Mouse (Mus musculus): ENCODE measurements around the gene Brms1. TPM values are rescaled to one million over a fixed set of nuclear protein-coding genes. Genes with fewer than 3 reads are reported as not detected.
"Not testable (repeated sequence)": the region's sequence is repeated elsewhere in the genome, so short reads cannot be mapped to it uniquely, and the experiment has no call there.

Gene Brms1
- total RNA-seq, 2 experiments from 2014 or later: 16.7 to 18.2 TPM

GRCm38 (mm10) chr19:5067040-5067799, 26.1 kb downstream of the Brms1 start:
- peak; percentile 31 for DNase-seq

GRCm38 (mm10) chr19:5067867-5068569, 26.9 kb downstream of the Brms1 start, which contains the start of gene Cd248:
TSS of gene Cd248 (plus strand) at chr19:5068078.
- DNase-seq: peak; percentile 86

GRCm38 (mm10) chr19:5068570-5069234, 27.5 kb downstream of the Brms1 start:
- DNase-seq: no peak

- no peak for DNase-seq
These were observed 28.3 kb downstream of the Brms1 start for GRCm38 (mm10) chr19:5069486-5069885.

- DNase-seq: no peak
These were observed 28.8 kb downstream of the Brms1 start for GRCm38 (mm10) chr19:5069978-5070377.

GRCm38 (mm10) chr19:5071077-5071476, 29.9 kb downstream of the Brms1 start:
- no peak for DNase-seq

- DNase-seq: peak; percentile 76
These were observed 30.6 kb downstream of the Brms1 start for GRCm38 (mm10) chr19:5071545-5072369.

GRCm38 (mm10) chr19:5072389-5073019, 31.4 kb downstream of the Brms1 start:
- no peak for DNase-seq

- peak; percentile 72 for DNase-seq
These were observed 31.9 kb downstream of the Brms1 start for GRCm38 (mm10) chr19:5073028-5073427.

- no peak for DNase-seq
These were observed 32.4 kb downstream of the Brms1 start for GRCm38 (mm10) chr19:5073518-5073917.

- no peak for DNase-seq
These were observed 38.1 kb downstream of the Brms1 start for GRCm38 (mm10) chr19:5079279-5079678.

GRCm38 (mm10) chr19:5082005-5082404, 40.9 kb downstream of the Brms1 start:
- no peak for DNase-seq

GRCm38 (mm10) chr19:5082596-5082995, 41.4 kb downstream of the Brms1 start:
- no peak for DNase-seq

GRCm38 (mm10) chr19:5083961-5084833, 43.0 kb downstream of the Brms1 start:
- no peak for DNase-seq

- no peak for DNase-seq
These were observed 43.6 kb downstream of the Brms1 start for GRCm38 (mm10) chr19:5084834-5085144.

GRCm38 (mm10) chr19:5085145-5085863, 44.1 kb downstream of the Brms1 start, which contains the start of gene Tmem151a:
TSS of gene Tmem151a (minus strand) at chr19:5085531.
- DNase-seq: peak; percentile 49

GRCm38 (mm10) chr19:5086533-5086932, 45.4 kb downstream of the Brms1 start:
- not testable (repeated sequence) for DNase-seq

- DNase-seq: peak; percentile 97
These were observed 47.0 kb downstream of the Brms1 start, which contains the start of gene Yif1a for GRCm38 (mm10) chr19:5087884-5088728. TSS of gene Yif1a (plus strand) at chr19:5088538.

GRCm38 (mm10) chr19:5089324-5089723, 48.2 kb downstream of the Brms1 start:
- no peak for DNase-seq
